Mouse (Mus musculus) MEL (cell line): ENCODE data around the gene Slc34a1. TPM values are rescaled to one million over a fixed set of nuclear protein-coding genes. Genes with fewer than 3 reads are reported as not detected.

Experiments used
- DNase-seq: peaks from one replicate; pipeline ENCODE4 v3.0.0; 2011; ENCODE audit warnings: low read depth, low spot score
- H3K27ac ChIP-seq: 2 replicates; pipeline ENCODE4 v1.5.1; 2012; ENCODE audit warnings: low read depth, mild to moderate bottlenecking, control low read depth, low read length, moderate library complexity; ENCODE audit not compliant: control insufficient read depth
- H3K27me3 ChIP-seq, 2 experiments: fragments of 150-350 bp in 1 of 2; sonication (generic) in 1 of 2; 2 replicates each; pipeline ENCODE4 v1.6.1; 2012; ENCODE audit warnings: low read length in 2 of 2, mild to moderate bottlenecking in 2 of 2, improper control_type of control experiment in 1 of 2, moderate library complexity in 1 of 2; ENCODE audit not compliant: insufficient read depth in 2 of 2, control insufficient read depth in 1 of 2
- H3K36me3 ChIP-seq, 2 experiments: 2 replicates each; pipeline ENCODE4 v1.6.1; 2012 to 2014; ENCODE audit warnings: low read length in 2 of 2, improper control_type of control experiment in 1 of 2, inconsistent platforms in 1 of 2, mild to moderate bottlenecking in 1 of 2; ENCODE audit not compliant: insufficient read depth in 2 of 2, control insufficient read depth in 1 of 2
- H3K4me1 ChIP-seq, 2 experiments: fragments of 150-350 bp in 1 of 2; sonication (generic) in 1 of 2; 2 replicates each; pipeline ENCODE4 v1.6.1; 2012; ENCODE audit warnings: low read length in 2 of 2, improper control_type of control experiment in 1 of 2, mild to moderate bottlenecking in 1 of 2; ENCODE audit not compliant: insufficient read depth in 2 of 2, control insufficient read depth in 1 of 2
- H3K4me3 ChIP-seq, 2 experiments: fragments of 150-350 bp in 1 of 2; sonication (generic) in 1 of 2; 2 replicates each; pipeline ENCODE4 v1.5.1; 2012; ENCODE audit warnings: low read depth in 2 of 2, low read length in 2 of 2, mild to moderate bottlenecking in 2 of 2, moderate library complexity in 2 of 2, control low read depth in 1 of 2, improper control_type of control experiment in 1 of 2; ENCODE audit not compliant: control insufficient read depth in 1 of 2, insufficient read depth in 1 of 2
- H3K79me2 ChIP-seq: 2 replicates; pipeline ENCODE4 v1.6.1; 2012; ENCODE audit warnings: mild to moderate bottlenecking, low read length, moderate library complexity; ENCODE audit not compliant: control insufficient read depth, poor library complexity, insufficient read depth
- H3K9ac ChIP-seq: 2 replicates; pipeline ENCODE4 v1.6.1; 2012; ENCODE audit warnings: low read depth, mild to moderate bottlenecking, control low read depth, low read length, moderate library complexity; ENCODE audit not compliant: control insufficient read depth, poor library complexity, severe bottlenecking
- H3K9me3 ChIP-seq: fragments of 150-350 bp; sonication (generic); replicated peaks from 2 replicates; pipeline ENCODE4 v1.6.1; 2012; ENCODE audit warnings: mild to moderate bottlenecking, low read length, improper control_type of control experiment, moderate library complexity; ENCODE audit not compliant: insufficient read depth
- BHLHE40 ChIP-seq: IDR thresholded peaks from 2 replicates; pipeline ENCODE4 v1.6.1; 2012; ENCODE audit warnings: low read depth, mild to moderate bottlenecking, inconsistent platforms, low read length, improper control_type of control experiment, borderline replicate concordance
- CHD1 ChIP-seq: IDR thresholded peaks from 2 replicates; pipeline ENCODE4 v1.6.1; 2012; ENCODE audit warnings: low read depth, mild to moderate bottlenecking, inconsistent platforms, low read length, improper control_type of control experiment
- E2F4 ChIP-seq: IDR thresholded peaks from 2 replicates; pipeline ENCODE4 v1.6.1; 2011; ENCODE audit warnings: low read depth, low read length, improper control_type of control experiment, borderline replicate concordance
- EP300 ChIP-seq, 2 experiments: IDR thresholded peaks; 2 replicates each; pipeline ENCODE4 v1.6.1; 2011; ENCODE audit warnings: improper control_type of control experiment in 2 of 2, low read length in 2 of 2, low read depth in 1 of 2, mild to moderate bottlenecking in 1 of 2
- ETS1 ChIP-seq: IDR thresholded peaks from 2 replicates; pipeline ENCODE4 v1.6.1; 2012; ENCODE audit warnings: low read depth, mild to moderate bottlenecking, inconsistent platforms, low read length, improper control_type of control experiment, moderate library complexity
- GATA1 ChIP-seq: IDR thresholded peaks from 2 replicates; pipeline ENCODE4 v1.6.1; 2011; ENCODE audit warnings: low read depth, low read length, improper control_type of control experiment
- HCFC1 ChIP-seq: IDR thresholded peaks from 2 replicates; pipeline ENCODE4 v1.6.1; 2012; ENCODE audit warnings: low read depth, mild to moderate bottlenecking, inconsistent platforms, low read length, improper control_type of control experiment, moderate library complexity
- JUND ChIP-seq: IDR thresholded peaks from 2 replicates; pipeline ENCODE4 v1.6.1; 2011; ENCODE audit warnings: low read depth, mild to moderate bottlenecking, improper control_type of control experiment, low read length
- MYB ChIP-seq: IDR thresholded peaks from 2 replicates; pipeline ENCODE4 v1.6.1; 2011; ENCODE audit warnings: mild to moderate bottlenecking, low read depth, low read length, improper control_type of control experiment
- NELFE ChIP-seq: IDR thresholded peaks from 2 replicates; pipeline ENCODE4 v1.6.1; 2011; ENCODE audit warnings: low read depth, low read length, improper control_type of control experiment
- NRF1 ChIP-seq: IDR thresholded peaks from 2 replicates; pipeline ENCODE4 v1.6.1; 2014; ENCODE audit warnings: low read depth, mild to moderate bottlenecking, inconsistent platforms, low read length, improper control_type of control experiment, moderate library complexity; ENCODE audit not compliant: poor library complexity, insufficient read depth, severe bottlenecking
- POLR2AphosphoS2 ChIP-seq: IDR thresholded peaks from 2 replicates; pipeline ENCODE4 v1.6.1; 2011; ENCODE audit warnings: low read length, improper control_type of control experiment
- POLR2AphosphoS5 ChIP-seq: IDR thresholded peaks from 2 replicates; pipeline ENCODE4 v1.6.1; 2012; ENCODE audit warnings: low read depth, borderline replicate concordance, mild to moderate bottlenecking, inconsistent platforms, low read length, moderate library complexity, mixed read lengths
- SMC3 ChIP-seq: IDR thresholded peaks from 2 replicates; pipeline ENCODE4 v1.6.1; 2011; ENCODE audit warnings: low read depth, low read length, improper control_type of control experiment
- TAL1 ChIP-seq: IDR thresholded peaks from 2 replicates; pipeline ENCODE4 v1.6.1; 2012; ENCODE audit warnings: mild to moderate bottlenecking, inconsistent platforms, low read length, moderate library complexity, mixed read lengths
- TBP ChIP-seq: IDR thresholded peaks from 2 replicates; pipeline ENCODE4 v1.8.0; 2011; ENCODE audit warnings: low read depth, low read length, improper control_type of control experiment
- TCF12 ChIP-seq: IDR thresholded peaks from 2 replicates; pipeline ENCODE4 v1.6.1; 2014; ENCODE audit warnings: low read depth, mild to moderate bottlenecking, inconsistent platforms, low read length, improper control_type of control experiment, moderate library complexity
- ZKSCAN1 ChIP-seq: IDR thresholded peaks from 2 replicates; pipeline ENCODE4 v1.6.1; 2012; ENCODE audit warnings: low read depth, mild to moderate bottlenecking, inconsistent platforms, low read length, improper control_type of control experiment, moderate library complexity
- polyA plus RNA-seq, 2 experiments: library from polyadenylated mRNA; stranded (reverse) in 1 of 2; unstranded in 1 of 2; fragments of >175 nt in 1 of 2; fragments of >200 nt in 1 of 2; gene quantifications; 2 replicates each; pipeline versions ENCODE4 v1.2.1 to v1.2.4; 2012; ENCODE audit warnings: low replicate concordance in 2 of 2, low read depth in 1 of 2; ENCODE audit not compliant: insufficient read length in 2 of 2, insufficient read depth in 1 of 2, missing spikeins in 1 of 2
- total RNA-seq: library from RNA; depleted of rRNA; stranded (reverse); fragments of 300-350 nt; gene quantifications from 2 replicates; pipeline ENCODE4 v1.2.3, GENCODE M21; 2012

Gene Slc34a1
- total and polyA plus RNA-seq, 3 experiments = not detected

DNA sequence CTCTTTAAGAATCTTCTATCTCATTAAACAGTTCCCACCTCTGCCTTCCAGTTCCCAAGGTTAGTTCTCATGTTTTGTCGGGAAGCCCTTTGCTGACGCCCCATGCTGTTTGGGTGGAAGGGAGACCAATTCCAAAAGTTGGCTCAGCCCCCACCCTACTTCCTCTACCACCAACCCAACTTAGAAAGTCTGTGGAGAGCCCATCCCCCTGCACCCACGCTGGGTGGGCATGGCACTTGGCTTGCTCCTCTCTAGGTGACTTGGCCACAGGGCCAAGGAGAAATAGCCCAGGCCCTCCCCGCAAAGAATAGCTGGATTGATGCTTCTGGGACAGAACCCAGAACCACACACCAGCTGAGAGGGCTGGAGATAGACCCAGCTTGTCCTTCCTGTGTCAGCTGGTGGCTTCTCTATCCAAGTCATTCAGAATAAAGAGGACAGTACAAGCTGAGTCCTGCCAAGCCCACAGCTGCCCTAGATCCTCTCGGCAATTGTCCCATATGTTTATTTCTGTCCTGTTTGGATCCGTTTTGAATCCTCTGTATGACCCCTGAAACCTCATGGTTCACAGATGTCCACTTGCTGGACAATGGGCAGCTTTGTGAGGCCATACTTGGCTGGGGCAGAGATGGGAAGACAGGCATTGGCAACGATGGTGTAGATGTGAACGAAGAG is 26.8 kb upstream of the Slc34a1 start:
- H3K27me3 ChIP-seq = no peaks in the 10 kb centered on the region
- TF ChIP-seq POLR2AphosphoS5 (no peak), ETS1 (no peak), JUND (no peak), EP300 (IDR thresholded peaks at IDR 0.05; ENCODE audit: low read depth in 1 of 2, low read length in 2 of 2) (no peak)
- H3K79me2 ChIP-seq = peaks cover 8% of the 10 kb centered on the region
- no peak overlapping the region for H3K9ac ChIP-seq
- peaks cover 3 to 49% of the 10 kb centered on the region in 2 experiments; a peak in 3 of 4 replicates for H3K4me1 ChIP-seq
- H3K36me3 ChIP-seq = peaks cover 0 to 26% of the 10 kb centered on the region in 2 experiments; a peak in 2 of 4 replicates
- DNase-seq = no peak
- no peak overlapping the region for H3K27ac ChIP-seq
- no peaks in the 10 kb centered on the region for H3K9me3 ChIP-seq
- H3K4me3 ChIP-seq = no peak overlapping the region

- no peak overlapping the region for H3K9ac ChIP-seq
- no peak for DNase-seq
- H3K27me3 ChIP-seq = no peaks in the 10 kb centered on the region
- H3K9me3 ChIP-seq = no peaks in the 10 kb centered on the region
- peaks cover 8% of the 10 kb centered on the region for H3K79me2 ChIP-seq
- no peak for TF ChIP-seq NELFE
- TF ChIP-seq MYB = no peak
- TF ChIP-seq TAL1 = no peak
- TF ChIP-seq POLR2AphosphoS2 = no peak
- TF ChIP-seq CHD1 = no peak
- no peak for TF ChIP-seq TBP
- TF ChIP-seq BHLHE40 = no peak
- no peak for TF ChIP-seq TCF12
- TF ChIP-seq SMC3 = no peak
- no peak for TF ChIP-seq HCFC1
- no peak for TF ChIP-seq ZKSCAN1
- no peak for TF ChIP-seq ETS1
- TF ChIP-seq NRF1 = no peak
- no peak for TF ChIP-seq GATA1
- no peak for TF ChIP-seq EP300 (IDR thresholded peaks at IDR 0.05; ENCODE audit: low read depth in 1 of 2, low read length in 2 of 2)
- no peak for TF ChIP-seq E2F4
- no peak overlapping the region for H3K4me3 ChIP-seq
- peaks cover 0 to 26% of the 10 kb centered on the region in 2 experiments; a peak in 2 of 4 replicates for H3K36me3 ChIP-seq
- H3K27ac ChIP-seq = no peak overlapping the region
- peaks cover 3 to 49% of the 10 kb centered on the region in 2 experiments; a peak in 3 of 4 replicates for H3K4me1 ChIP-seq
Observed at GRCm38 (mm10) chr13:55371740-55372139, 26.2 kb upstream of the Slc34a1 start.
